Mouse (Mus musculus) left cerebral cortex, postnatal 14 days (tissue): ENCODE measurements around the gene Ano6. TPM values are rescaled to one million over a fixed set of nuclear protein-coding genes. Genes with fewer than 3 reads are reported as not detected.

ENCODE experiments used
- DNase-seq, 2 experiments: peaks; one replicate each; pipeline ENCODE4 v3.0.0; 2021 to 2022; ENCODE audit warnings: low spot score in 2 of 2, mixed read lengths in 1 of 2
- intact Hi-C: fragments of 180-260 bp; cut with DNase I; formaldehyde crosslinking; loops from one replicate; pipeline ENCODE4 v1.15.1; 2025
- total RNA-seq, 2 experiments: library from RNA; stranded (reverse); gene quantifications; 2 replicates each; pipeline ENCODE4 v1.2.3; 2021

The Ano6 gene
- total RNA-seq, 2 experiments from 2014 or later: 16.9 to 22.0 TPM

DNA sequence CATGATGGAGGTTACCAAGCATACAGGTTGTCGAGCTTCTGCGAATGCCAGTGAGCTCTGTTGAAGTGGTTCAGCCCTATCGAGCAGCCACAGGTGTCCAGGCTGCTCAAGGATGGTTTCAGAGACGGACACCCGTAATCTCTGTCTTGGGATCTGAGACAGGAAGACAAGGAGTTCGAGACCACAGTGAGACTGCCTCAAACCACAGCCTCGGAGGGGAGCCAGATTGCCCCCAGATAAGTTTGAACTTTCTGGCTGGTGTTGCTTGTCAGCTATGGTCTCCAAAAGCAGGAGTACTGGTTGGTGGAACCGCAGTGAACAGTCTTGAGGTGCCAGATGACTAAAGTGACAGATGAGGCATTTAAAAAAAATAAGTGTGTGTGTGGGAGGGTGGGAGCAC lies 81.8 kb downstream of the Ano6 start:
- no peak for DNase-seq
- intact Hi-C loops: no loop called here

DNA sequence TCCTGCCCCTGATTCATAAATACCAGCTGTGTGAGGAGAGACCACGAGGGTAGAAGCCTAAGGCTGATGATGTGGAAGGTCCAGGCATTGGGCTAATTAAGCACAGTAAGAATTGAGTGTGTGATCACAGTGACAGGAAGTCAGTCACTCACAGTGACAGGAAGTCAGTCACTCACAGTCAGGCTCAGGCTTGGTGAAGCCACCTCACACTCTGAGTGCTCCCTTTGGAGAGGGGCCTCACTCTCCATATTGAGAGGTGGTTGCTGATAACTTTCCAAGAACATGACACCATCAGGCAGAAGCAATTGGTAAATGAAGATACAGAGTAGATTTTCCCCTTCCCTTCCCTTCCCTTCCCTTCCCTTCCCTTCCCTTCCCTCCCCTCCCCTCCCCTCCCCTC lies 82.6 kb downstream of the Ano6 start:
- no peak for DNase-seq
- intact Hi-C loops: no loop called here

DNA sequence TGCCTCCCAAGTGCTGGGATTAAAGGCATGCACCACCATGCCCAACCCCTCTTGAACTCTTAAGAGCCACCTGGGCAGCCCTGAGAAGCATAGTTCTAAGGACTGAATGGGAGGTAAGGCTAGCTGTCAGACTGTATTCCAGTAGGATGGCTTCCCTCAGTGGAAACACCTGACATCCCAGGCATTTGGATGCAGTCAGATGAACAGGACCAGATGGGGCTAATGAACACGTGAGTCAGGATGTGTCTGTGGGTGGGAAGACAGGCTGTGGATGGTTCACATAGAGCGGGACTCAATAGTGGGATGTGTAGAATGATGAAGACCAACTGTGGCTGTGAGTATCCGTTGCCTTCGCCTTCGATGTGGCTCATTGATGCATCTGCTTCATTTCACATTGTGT lies 83.6 kb downstream of the Ano6 start:
- intact Hi-C loops: no loop called here
- DNase-seq: no peak

DNA sequence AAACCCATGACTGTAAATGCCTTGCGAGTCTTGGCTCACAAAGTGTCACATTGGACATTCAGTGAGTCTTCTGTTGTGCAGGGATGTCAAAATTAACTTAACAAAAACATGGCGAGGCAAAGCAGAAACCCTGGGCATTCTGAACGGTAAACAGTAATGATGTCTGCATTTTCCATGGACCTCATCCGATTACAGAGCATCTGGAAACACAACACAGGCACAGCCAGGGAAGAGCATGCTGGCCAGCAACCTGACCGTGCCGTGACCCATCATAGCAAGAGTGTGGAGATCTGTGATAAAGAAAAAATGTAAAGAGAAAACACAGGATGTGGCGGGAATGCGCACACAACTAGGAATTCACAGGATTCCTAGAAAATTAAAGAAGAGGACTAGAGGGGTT lies 84.1 kb downstream of the Ano6 start:
- DNase-seq: no peak
- intact Hi-C loops: no loop called here

DNA sequence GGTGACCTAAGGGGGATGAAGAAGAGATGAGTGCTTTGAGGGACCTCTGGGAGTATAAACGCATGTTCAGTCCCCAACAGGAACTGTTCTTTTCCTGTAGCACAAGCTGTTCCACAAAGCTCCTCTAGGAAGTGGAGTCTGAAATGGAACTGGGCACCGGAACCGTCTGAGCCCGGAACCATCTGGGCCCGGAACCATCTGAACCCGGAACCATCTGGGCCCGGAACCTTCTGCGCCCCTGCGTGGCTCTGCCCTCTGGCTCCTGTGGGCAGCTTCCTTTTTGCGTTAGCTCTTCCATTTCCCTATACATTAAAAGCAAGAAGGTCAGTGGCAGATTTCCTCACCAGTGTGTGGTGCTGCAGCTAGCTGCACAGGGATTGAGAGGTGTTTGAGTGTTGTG lies 85.3 kb downstream of the Ano6 start:
- intact Hi-C loops: no loop called here
- no peak for DNase-seq

DNA sequence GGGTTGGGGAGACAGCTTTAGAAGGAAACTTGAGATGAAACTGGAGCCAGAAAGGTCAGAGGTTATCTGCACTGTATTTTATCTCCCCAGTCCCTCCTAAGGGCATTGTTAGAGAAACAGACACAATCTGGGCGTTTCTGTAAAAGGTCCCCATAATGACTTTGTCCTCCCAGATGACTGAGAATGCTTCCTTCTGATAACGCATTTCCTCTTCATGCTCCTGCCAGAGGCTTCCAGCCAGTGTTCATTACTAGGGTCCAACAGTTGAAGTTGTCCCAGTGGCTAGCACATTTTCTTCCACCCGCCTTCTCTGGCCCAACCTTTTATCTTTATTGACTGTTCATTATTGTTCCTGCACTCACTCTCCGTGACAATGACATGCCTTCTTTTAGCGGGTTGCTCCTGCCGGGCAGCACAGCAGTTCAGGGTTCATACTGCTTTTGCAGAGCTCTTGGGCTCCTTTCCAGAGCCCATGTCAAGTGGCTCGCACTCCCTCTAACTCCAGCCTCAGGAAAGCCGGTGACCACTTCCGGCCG lies 90.0 kb downstream of the Ano6 start:
- intact Hi-C loops: no loop called here
- DNase-seq: no peak

DNA sequence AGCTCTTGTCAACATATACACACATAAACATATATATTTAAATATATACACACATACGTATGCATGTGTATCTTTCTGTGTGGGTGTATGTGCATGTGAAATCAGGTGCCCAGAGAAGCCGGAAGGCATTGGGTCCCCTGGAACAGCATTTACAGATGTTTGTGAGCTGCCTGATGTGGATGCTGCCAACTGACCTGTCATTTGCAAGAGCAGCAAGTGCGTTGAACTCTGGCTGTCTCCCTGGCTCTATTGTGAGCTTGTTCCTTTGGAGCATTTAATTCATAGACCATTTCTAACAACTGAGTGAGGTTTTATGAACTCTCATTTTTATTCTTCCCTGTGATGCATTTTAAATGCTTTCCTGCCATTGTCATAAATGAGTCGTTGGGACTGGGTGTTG lies 91.8 kb downstream of the Ano6 start:
- DNase-seq: no peak
- intact Hi-C loops: no loop called here

DNA sequence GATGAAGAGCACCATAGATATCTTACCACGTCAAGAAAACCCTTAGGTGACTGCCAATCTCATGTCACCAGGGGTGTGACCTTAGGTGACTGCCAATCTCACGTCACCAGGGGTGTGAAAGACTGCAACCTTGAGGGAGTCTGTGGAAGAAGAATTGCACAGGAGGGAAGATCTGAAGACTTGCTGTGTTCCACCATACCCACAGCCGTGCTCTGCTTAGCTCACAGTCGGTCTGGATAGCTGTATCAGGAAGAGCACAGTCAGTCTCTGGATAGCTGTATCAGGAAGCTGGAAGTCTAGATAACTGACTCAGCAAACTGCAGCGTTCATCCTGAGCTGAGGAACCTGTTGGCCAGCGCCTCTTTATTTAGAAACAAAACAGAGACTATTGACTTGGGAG lies 92.9 kb downstream of the Ano6 start:
- no peak for DNase-seq
- intact Hi-C loops: no loop called here

DNA sequence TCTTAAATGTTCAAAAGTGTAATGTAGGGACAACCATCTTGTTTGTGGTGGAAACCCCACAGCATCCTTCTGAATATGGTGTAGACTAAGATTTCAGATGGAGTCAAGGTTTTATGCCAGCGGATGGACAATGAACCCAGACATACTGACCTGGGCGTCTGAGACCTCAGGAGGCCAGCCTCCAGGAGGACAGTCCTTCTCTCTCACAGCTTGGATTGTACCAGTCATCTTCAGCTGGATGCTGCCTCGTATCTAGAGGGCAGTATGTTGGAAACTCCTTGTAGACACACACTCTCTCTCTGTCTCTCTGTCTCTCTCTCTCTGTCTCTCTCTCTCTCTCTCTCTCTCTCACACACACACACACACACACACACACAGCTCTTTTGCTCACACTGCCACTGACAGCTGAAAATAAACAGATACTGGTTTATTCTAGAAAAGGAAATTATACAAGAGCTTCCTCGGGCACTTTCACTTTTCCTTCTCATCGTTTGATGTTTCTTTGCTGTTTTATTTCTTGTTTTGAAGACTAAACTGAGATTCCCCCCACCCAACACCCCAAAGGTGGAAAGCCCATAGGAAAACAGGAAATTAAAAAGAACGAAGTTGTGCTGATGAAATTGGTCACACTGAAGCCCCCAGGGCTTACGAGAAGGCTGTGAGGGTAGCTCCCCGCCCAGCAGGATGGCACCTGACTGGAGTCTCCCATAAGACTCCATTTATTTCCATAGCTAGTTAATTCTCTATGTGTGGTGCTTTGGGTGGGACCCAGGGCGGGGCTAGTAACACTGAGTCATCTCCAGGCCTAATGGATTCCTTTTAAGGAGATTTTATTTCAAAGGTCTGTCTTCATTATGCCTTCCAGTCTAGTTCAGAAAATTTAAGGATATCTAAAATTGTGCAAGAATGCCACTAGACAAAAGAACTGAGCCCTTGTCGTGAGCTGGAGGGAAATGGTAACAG lies 94.3 kb downstream of the Ano6 start:
- intact Hi-C loops: loop anchor here (5.0 kb wide), 1 partner anchor 93 kb away; the partner anchor contains the start of gene Ano6
- DNase-seq: no peak

DNA sequence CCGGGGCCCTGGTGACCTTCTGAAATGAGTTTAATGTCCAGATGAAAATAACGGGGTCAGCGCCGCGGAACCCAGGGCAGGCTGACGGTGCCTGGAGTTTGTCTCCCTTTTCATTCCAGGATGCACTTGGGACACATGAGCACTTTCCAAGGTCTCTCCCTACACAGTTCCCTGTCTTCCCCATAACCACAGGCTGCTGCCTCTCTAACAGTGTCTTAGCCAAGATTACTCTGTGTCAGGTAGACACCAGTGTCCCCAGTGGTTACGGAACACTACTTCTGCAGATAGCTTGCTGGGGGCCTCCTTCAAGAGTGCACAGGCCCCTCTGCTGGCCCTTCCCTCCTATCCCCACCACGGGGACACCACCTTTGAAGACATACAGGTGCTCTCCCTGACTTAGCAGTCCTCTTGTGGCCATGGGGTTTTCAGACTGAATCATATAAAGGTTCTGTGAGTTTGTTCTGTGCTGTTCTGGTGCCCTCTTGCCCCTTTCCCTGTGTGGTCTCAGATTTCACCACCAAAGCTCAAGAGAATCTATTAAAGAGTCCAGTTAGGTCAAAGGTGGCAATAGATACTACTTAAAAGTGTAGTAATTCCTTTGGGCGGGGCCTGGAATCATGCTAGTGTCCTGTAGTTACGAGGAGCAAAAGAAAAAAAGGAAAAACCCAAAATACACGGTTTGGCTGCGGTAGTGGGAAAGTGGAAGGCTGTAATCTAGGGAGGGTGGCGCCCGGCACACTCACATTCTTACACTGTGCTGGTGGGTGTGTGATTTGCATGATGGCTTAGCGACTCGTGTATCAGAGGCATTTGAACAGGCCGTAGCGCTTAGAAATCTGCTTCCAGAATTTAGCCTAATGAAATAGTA lies 95.5 kb downstream of the Ano6 start:
- intact Hi-C loops: loop anchor here (5.0 kb wide), 1 partner anchor 94 kb away; the partner anchor contains the start of gene Ano6
- no peak for DNase-seq

DNA sequence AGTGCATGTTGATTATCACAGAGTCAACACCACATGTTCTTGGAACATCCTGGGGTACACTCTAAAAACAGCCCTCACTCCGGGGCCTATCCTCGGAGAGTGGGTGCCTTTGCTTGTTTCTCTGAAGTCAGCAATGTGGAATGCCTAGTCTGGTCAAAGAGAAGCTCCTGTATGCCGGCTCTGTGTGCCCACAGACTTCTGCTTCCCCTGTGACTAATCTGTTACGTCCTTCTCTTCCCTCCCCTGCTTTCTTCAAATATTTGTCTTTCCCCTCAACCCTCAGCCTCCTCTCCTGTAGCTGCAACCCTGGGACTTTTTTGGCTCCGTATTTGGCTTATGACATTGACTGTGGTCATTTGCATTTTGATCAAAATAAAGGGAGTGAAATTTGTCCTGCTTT lies 96.7 kb downstream of the Ano6 start:
- intact Hi-C loops: loop anchor here (5.0 kb wide), 1 partner anchor 95 kb away; the partner anchor contains the start of gene Ano6
- peak; percentile 30 to 41 for DNase-seq

DNA sequence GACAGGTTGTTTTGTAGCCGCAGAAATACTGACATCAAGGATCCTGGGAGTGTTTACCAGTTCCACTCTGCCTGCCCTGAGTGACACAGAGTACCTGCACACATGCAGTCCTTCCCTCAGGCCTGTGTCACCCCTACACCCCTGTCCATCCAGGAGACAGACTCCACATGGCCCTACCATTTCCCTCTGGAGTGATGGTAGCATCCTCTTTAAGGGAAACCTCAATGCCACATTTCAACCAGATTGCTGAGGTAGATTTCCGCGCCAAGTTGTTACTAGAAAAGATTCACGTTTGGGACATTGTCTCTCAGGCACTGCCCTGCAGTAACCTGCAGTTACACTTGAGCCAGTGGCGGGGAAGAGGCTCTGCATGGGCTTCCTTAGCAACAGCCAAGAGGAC lies 97.9 kb downstream of the Ano6 start:
- DNase-seq: no peak
- intact Hi-C loops: loop anchor here (5.0 kb wide), 1 partner anchor 96 kb away; the partner anchor contains the start of gene Ano6

DNA sequence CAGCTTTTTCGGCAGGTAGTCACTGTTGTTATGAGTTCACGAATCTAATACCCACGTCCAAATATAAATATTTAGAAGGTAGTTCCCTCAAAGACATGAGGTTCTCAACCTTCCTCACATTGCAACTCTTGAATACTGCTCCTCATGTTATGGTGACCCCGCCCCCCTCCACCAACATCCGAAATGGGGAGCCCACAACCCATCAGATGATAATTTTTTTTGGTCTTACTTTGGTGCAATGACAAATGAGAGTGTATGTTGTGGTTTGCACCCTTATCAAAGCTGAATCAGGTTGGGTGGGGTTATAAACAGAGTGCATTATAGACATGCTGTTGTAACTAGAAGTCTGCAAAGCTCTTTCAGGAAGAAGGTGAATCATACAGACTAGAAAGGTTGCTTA lies 99.7 kb downstream of the Ano6 start:
- no peak for DNase-seq
- intact Hi-C loops: no loop called here

DNA sequence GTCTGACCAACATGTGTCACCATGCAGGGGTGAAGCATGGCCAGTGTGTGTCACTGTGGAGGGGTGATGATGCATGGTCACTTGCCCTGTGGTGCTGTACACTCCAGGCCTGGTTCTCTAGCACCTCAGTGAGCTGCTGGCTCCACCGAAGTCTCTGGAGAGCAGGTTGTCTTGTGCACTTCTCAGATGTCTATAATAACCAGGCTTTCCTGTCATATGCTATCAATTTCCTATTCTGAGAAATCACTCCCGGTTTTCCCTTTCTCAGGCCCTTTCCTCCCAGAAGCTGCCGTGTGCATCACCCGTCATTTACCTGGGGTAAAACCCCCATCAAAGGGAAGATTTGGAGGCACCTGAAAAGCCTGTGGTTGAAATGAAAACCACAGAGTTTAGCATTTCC lies 101.5 kb downstream of the Ano6 start:
- intact Hi-C loops: no loop called here
- DNase-seq: no peak

DNA sequence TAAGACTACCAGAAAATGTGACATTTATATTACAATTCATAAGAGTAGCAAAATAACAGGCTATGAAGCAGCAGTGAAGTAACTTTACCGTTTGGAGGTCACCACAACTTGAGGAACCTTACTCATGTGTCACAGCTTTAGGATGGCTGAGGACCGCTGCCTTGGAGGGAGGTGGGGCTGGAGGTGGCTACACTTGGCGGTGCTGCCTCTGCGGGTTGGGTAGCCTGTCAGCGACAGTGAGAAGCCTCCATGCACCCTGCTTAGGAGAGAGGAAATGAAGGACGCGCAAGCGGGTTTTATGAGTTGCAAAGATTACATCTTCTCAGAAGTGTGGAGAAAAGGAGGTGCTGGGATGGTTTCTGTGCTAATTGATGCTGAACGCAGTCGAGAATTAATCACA lies 102.3 kb downstream of the Ano6 start:
- no peak for DNase-seq
- intact Hi-C loops: no loop called here

DNA sequence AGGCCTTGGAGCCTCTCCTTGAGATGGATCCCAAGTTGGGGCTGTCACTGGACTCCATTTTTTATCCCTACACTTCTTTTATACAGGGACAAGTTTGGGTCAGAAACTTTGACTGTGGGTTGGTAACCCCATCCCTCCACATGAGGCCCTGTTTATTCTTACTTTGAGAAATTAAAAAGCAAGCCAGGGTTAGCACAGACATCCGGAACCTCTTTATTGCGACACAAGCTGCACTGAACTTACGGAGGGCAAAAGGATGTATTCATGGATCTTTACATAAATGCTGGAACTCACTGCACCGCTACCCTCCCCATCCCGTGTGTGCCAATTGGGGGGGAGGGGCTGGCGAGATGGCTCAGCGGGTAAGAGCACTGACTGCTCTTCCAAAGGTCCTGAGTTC lies 105.1 kb downstream of the Ano6 start:
- intact Hi-C loops: no loop called here

DNA sequence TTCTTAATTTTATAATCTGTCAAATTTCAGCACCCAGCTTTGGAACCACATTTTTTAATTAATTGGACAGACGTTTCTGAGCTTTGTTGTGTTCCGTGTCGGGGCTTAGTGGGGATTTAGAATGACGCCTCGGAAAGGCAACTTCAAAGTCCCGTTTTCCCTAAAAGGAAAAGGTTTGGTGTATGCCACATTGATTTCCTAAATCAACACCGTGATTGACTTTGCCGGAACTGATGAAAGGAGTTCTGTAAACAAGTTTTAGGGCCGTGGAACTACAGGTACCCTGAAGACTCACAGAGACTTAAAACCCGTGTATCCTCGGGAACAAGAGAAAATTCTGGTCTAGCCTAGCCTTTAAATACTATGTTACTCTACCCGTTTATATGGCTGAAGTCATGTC lies 107.0 kb downstream of the Ano6 start:
- intact Hi-C loops: no loop called here
- no peak for DNase-seq

More for the DNA sequence above, 105.1 kb downstream of the Ano6 start:
- no peak for DNase-seq

DNA sequence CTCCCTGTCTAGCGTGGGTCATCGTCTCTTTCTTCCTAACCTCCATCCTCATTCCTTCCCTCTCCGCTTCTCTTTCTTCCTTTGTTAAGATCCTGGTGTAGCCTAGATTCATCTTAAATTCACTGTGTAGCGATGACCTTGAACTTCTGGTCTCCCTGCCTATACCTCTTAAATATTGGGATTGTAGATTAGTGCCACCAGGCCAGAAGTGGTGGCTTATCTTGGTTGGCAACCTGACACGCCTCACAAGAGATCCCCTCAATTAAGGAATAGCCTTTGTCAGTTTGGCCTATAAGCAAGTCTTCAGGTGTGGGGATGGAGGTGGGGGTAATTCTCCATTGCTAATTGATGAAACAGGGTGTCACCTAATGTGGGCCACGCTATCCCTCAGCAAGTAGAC lies 107.8 kb downstream of the Ano6 start:
- intact Hi-C loops: no loop called here
- DNase-seq: no peak

DNA sequence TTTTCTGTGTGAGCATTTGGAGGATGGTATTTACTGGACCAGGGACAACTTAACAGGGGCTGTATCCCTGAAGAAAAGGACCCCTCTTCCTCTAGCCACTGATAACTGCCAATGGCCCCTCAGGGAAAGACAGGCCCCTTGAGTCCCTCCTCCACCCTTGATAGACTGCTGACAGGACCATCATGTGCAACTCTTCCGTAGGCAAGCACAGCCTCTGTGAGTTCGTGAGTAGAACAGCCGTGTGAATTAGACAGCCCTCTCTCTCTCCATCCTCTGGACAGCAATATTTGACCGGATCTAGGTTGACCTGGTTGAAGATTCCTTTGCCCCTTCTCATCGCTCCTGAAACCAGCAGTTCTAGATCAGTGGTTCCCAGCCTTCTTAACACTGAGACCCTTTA lies 111.8 kb downstream of the Ano6 start:
- no peak for DNase-seq
- intact Hi-C loops: no loop called here

DNA sequence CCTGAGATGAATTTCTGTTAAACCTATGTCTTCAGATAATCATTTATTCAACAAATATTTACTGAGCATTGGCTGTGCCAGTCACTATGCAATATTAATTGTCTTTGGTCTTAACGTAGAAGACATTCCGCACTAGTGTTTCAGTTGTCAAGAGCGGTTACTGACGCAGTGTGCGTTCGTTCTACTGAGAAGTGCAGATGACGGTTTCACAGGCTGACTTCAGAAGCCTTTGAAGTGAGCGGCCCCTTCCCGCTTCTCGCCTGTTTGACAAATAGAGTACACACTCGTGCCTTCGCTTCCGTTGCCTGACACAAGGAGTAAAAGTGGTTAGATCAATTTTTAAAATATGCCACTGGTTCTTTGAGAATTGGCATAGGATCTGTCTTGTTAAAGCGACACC lies 113.6 kb downstream of the Ano6 start:
- intact Hi-C loops: no loop called here
- DNase-seq: no peak
